Mouse (Mus musculus): ENCODE results near the gene Ccdc71. TPM values are rescaled to one million over a fixed set of nuclear protein-coding genes. Genes with fewer than 3 reads are reported as not detected.

The Ccdc71 gene
- total and polyA plus RNA-seq, 3 experiments: 14.7 to 26.6 (median 22.5) TPM

- DNase-seq: peak in 1 of 2 experiments; percentile 49
- Histone ChIP-seq H3K27me3 (ENCODE audit: control insufficient read depth, insufficient read depth, low read length) (no peaks in the 10 kb centered on the region), H3K4me3 (peak overlapping the region; percentile 99), H3K36me3 (ENCODE audit: control insufficient read depth, insufficient read depth, low read length) (peaks cover 6% of the 10 kb centered on the region), H3K9ac (ENCODE audit: low read depth, low read length) (peak overlapping the region; percentile 42), H3K4me1 (ENCODE audit: control insufficient read depth, insufficient read depth, low read length) (peaks cover 7% of the 10 kb centered on the region), H3K79me2 (replicated peaks; ENCODE audit: control insufficient read depth, insufficient read depth, low read length) (no peaks in the 10 kb centered on the region), H3K27ac (peak overlapping the region; percentile 99)
- WGBS: 32% methylated on average over 16 of the region's 16 CpGs
- intact Hi-C loops (cut with DNase I): loop anchor here (5.0 kb wide), 1 partner anchor 40 kb away; no protein-coding TSS in a partner anchor
- no peak for TF ChIP-seq POLR2A (IDR thresholded peaks at IDR 0.05; ENCODE audit: insufficient read depth, low read depth, low read length)
- TF ChIP-seq EP300 (IDR thresholded peaks at IDR 0.05; ENCODE audit: insufficient read depth, low read depth, low read length): no peak
- no peak for TF ChIP-seq CTCF (IDR thresholded peaks at IDR 0.05)
Observed at GRCm38 (mm10) chr9:108492043-108492750, 31.9 kb downstream of the Ccdc71 start.

- WGBS: 83% methylated on average over 8 of the region's 8 CpGs
Observed at GRCm38 (mm10) chr9:108493246-108493645, 32.9 kb downstream of the Ccdc71 start.

GRCm38 (mm10) chr9:108494146-108494825, 34.0 kb downstream of the Ccdc71 start:
- Histone ChIP-seq H3K9ac (ENCODE audit: low read depth, low read length) (no peak overlapping the region), H3K27ac (no peak overlapping the region), H3K4me1 (ENCODE audit: control insufficient read depth, insufficient read depth, low read length) (peaks cover 7% of the 10 kb centered on the region), H3K4me3 (no peak overlapping the region), H3K36me3 (ENCODE audit: control insufficient read depth, insufficient read depth, low read length) (peaks cover 6% of the 10 kb centered on the region), H3K79me2 (replicated peaks; ENCODE audit: control insufficient read depth, insufficient read depth, low read length) (no peaks in the 10 kb centered on the region), H3K27me3 (ENCODE audit: control insufficient read depth, insufficient read depth, low read length) (no peaks in the 10 kb centered on the region)
- 92% methylated on average over 19 of the region's 19 CpGs for WGBS
- TF ChIP-seq CTCF (IDR thresholded peaks at IDR 0.05) (no peak), EP300 (IDR thresholded peaks at IDR 0.05; ENCODE audit: insufficient read depth, low read depth, low read length) (no peak), POLR2A (IDR thresholded peaks at IDR 0.05; ENCODE audit: insufficient read depth, low read depth, low read length) (no peak)
- no peak for DNase-seq
- intact Hi-C loops (cut with DNase I): loop anchor here (5.0 kb wide), 1 partner anchor 42 kb away; no protein-coding TSS in a partner anchor

More at GRCm38 (mm10) chr9:108493246-108493645, 32.9 kb downstream of the Ccdc71 start:
- H3K4me1 ChIP-seq (ENCODE audit: control insufficient read depth, insufficient read depth, low read length): peaks cover 7% of the 10 kb centered on the region
- H3K36me3 ChIP-seq (ENCODE audit: control insufficient read depth, insufficient read depth, low read length): peaks cover 6% of the 10 kb centered on the region
- H3K27ac ChIP-seq: no peak overlapping the region
- H3K27me3 ChIP-seq (ENCODE audit: control insufficient read depth, insufficient read depth, low read length): no peaks in the 10 kb centered on the region
- no peak for DNase-seq
- intact Hi-C loops (cut with DNase I): loop anchor here (5.0 kb wide), 1 partner anchor 41 kb away; no protein-coding TSS in a partner anchor
- no peak overlapping the region for H3K4me3 ChIP-seq
- TF ChIP-seq POLR2A (IDR thresholded peaks at IDR 0.05; ENCODE audit: insufficient read depth, low read depth, low read length) (no peak), EP300 (IDR thresholded peaks at IDR 0.05; ENCODE audit: insufficient read depth, low read depth, low read length) (no peak), CTCF (IDR thresholded peaks at IDR 0.05) (no peak)
- H3K9ac ChIP-seq (ENCODE audit: low read depth, low read length): no peak overlapping the region
- H3K79me2 ChIP-seq (replicated peaks; ENCODE audit: control insufficient read depth, insufficient read depth, low read length): no peaks in the 10 kb centered on the region

GRCm38 (mm10) chr9:108494905-108495304, 34.6 kb downstream of the Ccdc71 start:
- intact Hi-C loops (cut with DNase I): loop anchor here (5.0 kb wide), 1 partner anchor 43 kb away; no protein-coding TSS in a partner anchor
- no peak for DNase-seq

GRCm38 (mm10) chr9:108499231-108499630, 38.9 kb downstream of the Ccdc71 start:
- TF ChIP-seq POLR2A (IDR thresholded peaks at IDR 0.05; ENCODE audit: insufficient read depth, low read depth, low read length): no peak
- TF ChIP-seq EP300 (IDR thresholded peaks at IDR 0.05; ENCODE audit: insufficient read depth, low read depth, low read length): no peak
- DNase-seq: no peak
- H3K9ac ChIP-seq (ENCODE audit: low read depth, low read length): no peak overlapping the region
- no peak overlapping the region for H3K27ac ChIP-seq
- WGBS: 92% methylated on average over 7 of the region's 7 CpGs
- no peaks in the 10 kb centered on the region for H3K27me3 ChIP-seq (ENCODE audit: control insufficient read depth, insufficient read depth, low read length)
- H3K4me3 ChIP-seq: no peak overlapping the region
- no peaks in the 10 kb centered on the region for H3K4me1 ChIP-seq (ENCODE audit: control insufficient read depth, insufficient read depth, low read length)
- no peaks in the 10 kb centered on the region for H3K36me3 ChIP-seq (ENCODE audit: control insufficient read depth, insufficient read depth, low read length)
- intact Hi-C loops (cut with DNase I): no loop called here
- no peaks in the 10 kb centered on the region for H3K79me2 ChIP-seq (replicated peaks; ENCODE audit: control insufficient read depth, insufficient read depth, low read length)

More at GRCm38 (mm10) chr9:108494905-108495304, 34.6 kb downstream of the Ccdc71 start:
- Histone ChIP-seq H3K4me1 (ENCODE audit: control insufficient read depth, insufficient read depth, low read length) (peaks cover 7% of the 10 kb centered on the region), H3K79me2 (replicated peaks; ENCODE audit: control insufficient read depth, insufficient read depth, low read length) (no peaks in the 10 kb centered on the region), H3K27ac (no peak overlapping the region), H3K36me3 (ENCODE audit: control insufficient read depth, insufficient read depth, low read length) (peaks cover 6% of the 10 kb centered on the region), H3K9ac (ENCODE audit: low read depth, low read length) (no peak overlapping the region), H3K27me3 (ENCODE audit: control insufficient read depth, insufficient read depth, low read length) (no peaks in the 10 kb centered on the region), H3K4me3 (no peak overlapping the region)
- TF ChIP-seq EP300 (IDR thresholded peaks at IDR 0.05; ENCODE audit: insufficient read depth, low read depth, low read length) (no peak), CTCF (IDR thresholded peaks at IDR 0.05) (no peak), POLR2A (IDR thresholded peaks at IDR 0.05; ENCODE audit: insufficient read depth, low read depth, low read length) (no peak)
- whole genome bisulfite sequencing: 77% methylated on average over 10 of the region's 10 CpGs
